Mouse (Mus musculus) limb, embryonic 11.5 days (tissue): Measurements from ENCODE around the gene Cct7. TPM values are rescaled to one million over a fixed set of nuclear protein-coding genes. Genes with fewer than 3 reads are reported as not detected.

ENCODE experiments used
- ATAC-seq: fragments of 200-750 bp; cut with Nextera tagmentation; 2 replicates; pipeline ENCODE4 v1.8.0; 2017; ENCODE audit warnings: low read depth; ENCODE audit not compliant: insufficient number of reproducible peaks, low FRiP score, low TSS enrichment
- DNase-seq: peaks from one replicate; pipeline ENCODE4 v3.0.0-alpha.2; 2015; ENCODE audit warnings: low spot score
- H3K27ac ChIP-seq: fragments of 300-500 bp; sonication (generic); replicated peaks from 2 replicates; pipeline ENCODE4 v1.5.1; 2014; ENCODE audit warnings: low read depth, mild to moderate bottlenecking, low read length
- H3K27me3 ChIP-seq: fragments of 300-500 bp; sonication (generic); 2 replicates; pipeline ENCODE4 v1.6.1; 2014; ENCODE audit warnings: mild to moderate bottlenecking, low read length, mixed read lengths; ENCODE audit not compliant: control insufficient read depth, insufficient read depth
- H3K36me3 ChIP-seq: fragments of 300-500 bp; sonication (generic); 2 replicates; pipeline ENCODE4 v1.6.1; 2014; ENCODE audit warnings: mild to moderate bottlenecking, low read length, moderate library complexity, mixed read lengths; ENCODE audit not compliant: control insufficient read depth, insufficient read depth
- H3K4me1 ChIP-seq: fragments of 300-500 bp; sonication (generic); 2 replicates; pipeline ENCODE4 v1.6.1; 2014; ENCODE audit warnings: low read length, mixed read lengths; ENCODE audit not compliant: control insufficient read depth, insufficient read depth
- H3K4me2 ChIP-seq: fragments of 300-500 bp; sonication (generic); 2 replicates; pipeline ENCODE4 v1.6.1; 2014; ENCODE audit warnings: low read depth, mild to moderate bottlenecking, moderate library complexity; ENCODE audit not compliant: severe bottlenecking
- H3K4me3 ChIP-seq: fragments of 300-500 bp; sonication (generic); 2 replicates; pipeline ENCODE4 v1.5.1; 2014; ENCODE audit warnings: low read depth, low read length
- H3K9ac ChIP-seq: fragments of 300-500 bp; sonication (generic); 2 replicates; pipeline ENCODE4 v1.6.1; 2014; ENCODE audit warnings: mild to moderate bottlenecking, low read length
- H3K9me3 ChIP-seq: fragments of 300-500 bp; sonication (generic); 2 replicates; pipeline ENCODE4 v1.6.1; 2016; ENCODE audit warnings: low read length; ENCODE audit not compliant: control insufficient read depth
- WGBS: fragments of 180-500 bp; shearing (Covaris S2); extraction: QIAGEN DNeasy Blood & Tissue Kit; methylation state at CpG from one replicate; pipeline ENCODE4 v1.1.7; 2014; 5-methylcytosine and 5-hydroxymethylcytosine counted together
- polyA plus RNA-seq: library from polyadenylated mRNA; unstranded; fragments of >200 nt; fragmentation: Nextera tagmentation; extraction: Ambion mirVana; gene quantifications from 2 replicates; pipeline ENCODE4 v1.2.1, GENCODE M21; 2014

Cct7 gene
- polyA plus RNA-seq, 1 experiment from 2014 or later = 718 TPM

DNA sequence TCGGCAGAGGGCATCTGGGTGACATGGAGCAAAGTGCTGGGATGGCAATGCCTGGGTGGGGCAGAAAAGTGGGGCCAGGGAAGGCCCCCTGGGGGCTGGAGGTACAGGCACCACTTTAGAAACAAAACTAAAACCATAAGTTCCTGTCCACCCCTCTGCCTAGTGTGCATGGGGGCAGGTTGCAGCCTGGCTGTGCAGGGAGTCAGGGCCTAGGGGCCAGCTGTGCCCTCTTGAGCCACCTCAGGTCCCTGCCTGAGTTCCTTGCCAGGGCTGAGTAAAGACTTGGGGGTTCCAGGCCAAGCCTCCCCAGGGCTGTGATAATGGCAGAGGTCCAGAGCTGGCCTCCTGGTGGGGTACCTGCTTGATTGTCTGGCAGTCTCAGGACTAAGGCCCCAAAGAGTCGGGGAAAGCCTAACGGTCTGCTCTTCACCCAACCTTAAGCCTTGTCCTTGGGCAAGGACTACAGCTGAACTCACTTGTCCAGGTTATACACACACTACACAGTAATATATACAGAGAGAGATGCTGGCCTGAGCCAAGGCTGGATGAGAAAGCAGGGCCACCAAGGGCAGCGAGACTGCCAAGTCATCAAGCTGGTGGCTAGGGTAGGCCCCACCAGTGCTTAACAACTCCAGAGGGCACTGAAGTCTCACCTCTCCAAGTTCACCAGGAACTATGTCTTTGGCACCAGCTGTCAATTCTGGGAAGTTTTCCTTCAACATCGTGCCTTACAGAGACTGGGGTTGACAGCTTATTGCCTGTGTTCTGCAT, 18.5 kb downstream of the Cct7 start:
- WGBS = 76% methylated on average over 5 of the region's 5 CpGs
- H3K9me3 ChIP-seq = no peaks in the 10 kb centered on the region
- H3K4me3 ChIP-seq = no peak overlapping the region
- no peaks in the 10 kb centered on the region for H3K27me3 ChIP-seq
- H3K27ac ChIP-seq = no peak overlapping the region
- no peak overlapping the region for H3K9ac ChIP-seq
- no peaks in the 10 kb centered on the region for H3K4me1 ChIP-seq
- peaks cover 24% of the 10 kb centered on the region for H3K36me3 ChIP-seq
- DNase-seq (no peak), ATAC-seq (no peak)
- H3K4me2 ChIP-seq = no peak overlapping the region; the same call in 1 of the 2 replicates

DNA sequence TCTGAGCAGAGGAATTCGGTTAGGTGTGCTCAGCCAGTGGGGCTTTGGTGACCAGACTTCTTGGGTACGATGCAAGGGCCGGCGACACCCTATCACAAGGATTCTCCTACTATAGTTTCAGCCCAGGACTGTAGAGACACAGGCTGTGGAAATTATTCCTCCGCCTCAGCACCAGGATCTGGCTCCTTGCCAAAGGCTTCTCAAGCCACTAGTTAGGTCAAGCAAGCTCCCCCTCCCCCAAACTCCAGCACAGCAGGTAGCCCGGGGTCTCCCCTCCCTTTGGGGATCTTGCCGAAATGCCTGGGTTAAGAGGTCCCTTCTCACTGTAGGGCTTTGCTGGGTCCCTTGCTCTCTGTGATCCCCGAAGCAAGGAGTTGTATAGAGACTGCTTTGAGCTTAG, 20.6 kb downstream of the Cct7 start:
- Histone ChIP-seq H3K9me3 (no peaks in the 10 kb centered on the region), H3K27ac (no peak overlapping the region), H3K4me3 (no peak overlapping the region), H3K27me3 (no peaks in the 10 kb centered on the region), H3K36me3 (peaks cover 15% of the 10 kb centered on the region), H3K4me1 (no peaks in the 10 kb centered on the region), H3K4me2 (no peak overlapping the region), H3K9ac (no peak overlapping the region)
- WGBS = 67% methylated on average over 8 of the region's 8 CpGs
- ATAC-seq = no peak
- DNase-seq = no peak

DNA sequence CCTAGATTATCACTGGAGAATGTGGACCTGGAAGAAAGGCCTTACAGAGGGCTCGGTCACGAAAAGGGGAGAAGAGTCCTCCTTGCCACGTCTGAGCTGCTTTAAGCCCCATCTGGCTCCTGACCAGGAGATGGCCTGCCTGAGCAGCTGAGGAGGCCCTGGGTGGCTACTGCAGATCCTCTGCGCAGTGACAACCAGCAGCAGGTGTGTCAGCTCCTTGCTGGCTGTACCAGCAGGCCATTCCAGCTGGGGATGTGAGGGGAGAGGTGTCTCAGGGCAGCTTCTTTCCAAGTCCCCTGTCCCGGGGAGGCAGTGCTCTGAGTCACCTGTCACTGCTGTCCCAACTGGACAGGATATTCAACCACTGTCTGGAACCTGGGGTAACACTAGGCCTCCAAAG, 21.2 kb downstream of the Cct7 start:
- no peak overlapping the region for H3K4me3 ChIP-seq
- 53% methylated on average over 5 of the region's 5 CpGs for WGBS
- no peak overlapping the region for H3K27ac ChIP-seq
- ATAC-seq (no peak), DNase-seq (no peak)
- no peaks in the 10 kb centered on the region for H3K27me3 ChIP-seq
- H3K36me3 ChIP-seq = peaks cover 14% of the 10 kb centered on the region
- no peaks in the 10 kb centered on the region for H3K9me3 ChIP-seq
- H3K4me1 ChIP-seq = peaks cover 3% of the 10 kb centered on the region; the same call in 1 of the 2 replicates
- H3K9ac ChIP-seq = no peak overlapping the region
- H3K4me2 ChIP-seq = no peak overlapping the region

DNA sequence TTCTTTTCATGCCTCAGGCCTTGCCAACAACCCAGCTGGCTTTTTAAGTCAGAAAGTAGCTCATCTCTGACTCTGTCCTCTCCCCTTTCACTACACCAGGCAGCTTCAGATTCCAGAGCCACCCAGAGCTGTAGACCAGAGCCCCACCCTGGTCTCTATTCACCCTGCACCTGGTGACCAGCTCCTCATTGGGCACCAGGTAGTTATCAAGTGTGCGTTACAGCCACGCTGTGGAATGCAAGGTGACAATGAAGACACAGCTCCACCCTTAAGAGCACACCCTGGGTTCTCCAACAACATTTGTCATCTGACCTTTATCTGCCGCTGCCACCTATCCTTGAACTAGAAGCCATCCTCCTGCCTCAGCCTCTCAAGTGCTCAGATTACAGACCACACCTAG, 24.3 kb downstream of the Cct7 start:
- Histone ChIP-seq H3K36me3 (no peaks in the 10 kb centered on the region), H3K9ac (no peak overlapping the region), H3K4me1 (peaks cover 6% of the 10 kb centered on the region), H3K27me3 (peaks cover 5% of the 10 kb centered on the region), H3K4me2 (no peak overlapping the region), H3K9me3 (no peaks in the 10 kb centered on the region), H3K27ac (no peak overlapping the region), H3K4me3 (no peak overlapping the region)
- no peak for ATAC-seq
- WGBS = 89% methylated on average over 3 of the region's 3 CpGs
- DNase-seq = no peak

DNA sequence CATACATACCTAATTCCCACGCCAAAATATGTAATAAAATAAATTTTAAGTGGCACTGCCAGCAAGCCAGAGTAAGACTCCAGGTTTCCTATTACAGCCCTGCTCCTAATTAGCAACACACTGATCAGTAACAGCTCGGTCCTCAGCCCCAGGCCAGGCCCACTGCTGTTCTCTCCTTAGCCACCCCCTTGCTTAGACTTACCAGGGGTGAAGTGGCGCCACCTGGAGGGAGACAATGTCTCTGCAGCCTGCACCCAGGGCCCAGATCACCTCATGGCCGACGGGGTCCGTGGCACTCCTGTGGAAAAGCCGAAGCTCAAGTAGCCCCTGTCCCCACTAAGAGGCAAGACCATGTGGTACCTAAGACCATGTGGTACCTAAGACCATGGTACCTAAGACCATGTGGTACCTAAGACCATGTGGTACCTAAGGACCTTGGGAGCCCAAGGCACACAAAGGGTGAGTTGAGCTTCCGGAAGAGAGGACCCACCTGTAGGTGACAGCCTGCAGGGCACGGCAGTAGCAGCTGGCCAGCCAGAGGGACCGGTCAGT, 26.1 kb downstream of the Cct7 start:
- Histone ChIP-seq H3K27ac (no peak overlapping the region), H3K9me3 (no peaks in the 10 kb centered on the region), H3K4me3 (no peak overlapping the region), H3K4me1 (peaks cover 6% of the 10 kb centered on the region), H3K36me3 (no peaks in the 10 kb centered on the region), H3K9ac (no peak overlapping the region), H3K27me3 (peaks cover 12% of the 10 kb centered on the region), H3K4me2 (no peak overlapping the region)
- ATAC-seq = peak; percentile 48; the same call in 1 of the 2 replicates
- DNase-seq = peak; percentile 76
- 23% methylated on average over 10 of the region's 10 CpGs for WGBS

DNA sequence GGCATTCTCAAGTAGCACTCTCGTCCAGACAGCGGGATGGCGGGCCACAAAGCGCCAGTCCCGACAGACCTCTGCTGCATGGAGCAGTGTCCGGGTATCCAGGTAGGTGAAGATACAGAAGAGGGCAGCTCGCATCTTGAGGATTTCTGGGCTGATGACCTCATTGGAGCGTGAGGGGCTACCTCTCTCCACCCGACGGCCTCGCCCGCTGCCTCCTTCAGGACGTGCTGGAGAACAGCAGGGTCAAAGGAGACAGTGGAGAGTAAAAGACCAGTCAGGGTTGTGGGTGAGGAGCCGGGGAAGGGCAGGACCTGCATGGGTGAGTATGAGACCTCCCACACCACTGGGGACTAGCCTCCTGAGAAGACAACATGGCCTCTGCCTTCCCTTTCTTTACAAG, 27.1 kb downstream of the Cct7 start:
- no peak for DNase-seq
- Histone ChIP-seq H3K36me3 (no peaks in the 10 kb centered on the region), H3K27ac (no peak overlapping the region), H3K9me3 (no peaks in the 10 kb centered on the region), H3K4me2 (no peak overlapping the region), H3K9ac (no peak overlapping the region), H3K4me3 (no peak overlapping the region), H3K4me1 (peaks cover 6% of the 10 kb centered on the region), H3K27me3 (peaks cover 12% of the 10 kb centered on the region)
- WGBS = 36% methylated on average over 14 of the region's 14 CpGs
- no peak for ATAC-seq

DNA sequence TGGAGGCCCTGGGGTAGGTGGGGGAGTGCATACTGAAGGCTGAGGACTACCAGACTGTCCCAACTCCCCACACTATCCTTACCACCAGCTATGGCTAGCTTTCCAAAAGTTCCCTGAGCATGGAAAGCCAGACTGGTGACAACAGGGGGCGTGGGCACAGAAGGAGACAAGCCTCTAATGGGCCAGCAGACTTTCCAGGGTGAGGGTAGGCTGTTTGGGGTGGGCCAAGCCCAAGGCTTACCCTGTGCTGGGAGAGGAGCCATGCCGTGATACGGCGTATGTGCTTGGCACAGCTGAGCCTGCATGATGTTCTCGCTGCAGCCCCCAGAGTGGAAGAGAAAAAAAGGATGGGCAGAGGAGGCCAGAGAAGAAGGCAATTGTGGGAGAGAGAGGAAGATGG, 28.7 kb downstream of the Cct7 start:
- no peak for ATAC-seq
- no peak for DNase-seq
- Histone ChIP-seq H3K9ac (no peak overlapping the region), H3K4me2 (no peak overlapping the region), H3K4me3 (no peak overlapping the region), H3K4me1 (peaks cover 15% of the 10 kb centered on the region), H3K27ac (no peak overlapping the region), H3K27me3 (peaks cover 27% of the 10 kb centered on the region), H3K9me3 (no peaks in the 10 kb centered on the region), H3K36me3 (no peaks in the 10 kb centered on the region)
- 83% methylated on average over 5 of the region's 5 CpGs for WGBS

DNA sequence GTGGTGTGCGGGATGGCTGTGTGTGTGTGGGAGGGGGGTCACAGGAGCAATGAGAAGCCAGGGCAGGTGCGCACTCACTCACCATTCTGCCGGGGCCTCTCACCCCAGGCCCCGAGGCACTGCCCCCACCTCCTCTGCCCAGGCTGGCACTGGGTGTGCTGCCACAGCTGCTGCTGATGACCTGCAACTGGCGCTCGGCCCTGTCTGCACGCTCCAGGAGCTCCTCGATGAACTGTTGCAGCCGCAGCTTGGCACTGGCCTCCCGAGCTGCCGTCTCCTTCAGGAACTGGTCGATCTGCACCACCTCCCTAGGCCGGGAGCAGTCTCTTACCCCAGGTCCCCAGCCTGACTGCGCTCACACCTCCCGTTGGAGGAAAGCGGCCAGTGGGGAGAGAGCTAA, 29.4 kb downstream of the Cct7 start:
- ATAC-seq = no peak
- 68% methylated on average over 16 of the region's 16 CpGs for WGBS

More for the DNA sequence above, 29.4 kb downstream of the Cct7 start:
- H3K9me3 ChIP-seq = no peaks in the 10 kb centered on the region
- DNase-seq = no peak
- H3K9ac ChIP-seq = no peak overlapping the region
- H3K4me3 ChIP-seq = no peak overlapping the region
- peaks cover 31% of the 10 kb centered on the region for H3K27me3 ChIP-seq
- peaks cover 15% of the 10 kb centered on the region for H3K4me1 ChIP-seq
- no peaks in the 10 kb centered on the region for H3K36me3 ChIP-seq
- H3K4me2 ChIP-seq = no peak overlapping the region
- H3K27ac ChIP-seq = no peak overlapping the region
